Mouse (Mus musculus): ENCODE results near the gene Kcnma1.

Kcnma1 gene

DNA sequence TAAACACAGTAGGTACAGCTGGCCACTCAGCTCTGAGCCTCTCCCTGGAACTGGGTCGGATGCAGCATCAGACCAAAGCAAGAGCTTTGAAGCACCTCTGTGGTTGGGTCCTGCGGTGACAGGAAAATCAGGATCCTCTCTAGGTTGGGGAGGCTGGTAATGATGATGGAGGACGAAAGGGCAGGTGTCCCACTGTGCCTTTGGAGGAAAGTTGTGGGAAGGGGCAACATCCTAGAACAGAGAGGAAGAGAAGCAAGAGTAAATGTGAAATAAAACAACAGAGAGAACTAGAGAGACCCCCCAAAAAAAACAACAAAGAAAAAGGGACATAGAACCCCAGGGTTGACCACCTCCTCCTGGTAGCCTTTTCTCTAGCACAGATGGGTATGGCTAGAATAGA is at the start of gene Kcnma1:
Gene Kcnma1, minus strand, starts transcription at position 101 of the 400 bp plus-strand sequence.
- no peak for DNase-seq (ENCODE audit: low spot score)

DNA sequence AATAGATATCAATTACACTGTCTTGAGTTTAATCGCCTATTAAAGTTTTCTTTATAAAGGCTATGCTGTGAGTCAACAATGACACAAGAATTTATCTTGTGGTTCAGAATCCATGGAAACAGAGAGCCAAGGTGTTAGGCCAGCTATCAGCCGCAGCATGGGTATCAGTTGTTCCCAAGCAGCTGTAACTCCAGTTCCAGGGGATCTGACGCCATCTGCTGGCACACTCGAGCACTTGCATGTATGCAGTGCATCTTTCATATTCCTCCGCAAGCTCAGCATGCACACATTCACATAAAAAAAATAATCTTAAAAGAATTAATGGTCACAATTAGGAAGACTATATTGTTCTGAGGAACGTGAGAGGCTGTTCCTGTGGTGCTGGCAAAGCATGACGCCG is 45.5 kb upstream of the Kcnma1 start:
- peak; percentile 71 for DNase-seq (ENCODE audit: low spot score)

- DNase-seq (ENCODE audit: low spot score), result no peak
Measured at GRCm38 (mm10) chr14:24059287-24059686, 45.0 kb upstream of the Kcnma1 start.

DNA sequence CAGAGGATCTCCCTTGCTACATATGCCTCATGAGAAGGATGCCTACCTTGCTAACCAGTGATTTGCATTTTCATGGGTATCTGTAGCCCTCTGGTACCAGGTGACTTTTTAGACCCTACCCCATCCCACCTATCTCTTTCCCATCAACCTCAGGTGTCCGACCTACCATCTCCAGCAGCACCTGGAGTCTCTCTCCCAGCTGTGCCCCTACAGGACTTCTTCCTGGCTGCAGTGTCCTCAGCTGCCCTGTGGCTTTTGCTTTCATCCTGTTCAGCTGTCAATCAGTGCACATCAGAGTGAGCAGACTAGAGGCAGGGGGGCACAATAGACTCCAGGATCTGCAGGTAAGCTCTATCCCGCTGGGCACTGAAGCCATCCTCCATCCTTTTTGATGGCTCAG is 37.5 kb upstream of the Kcnma1 start:
- DNase-seq (ENCODE audit: low spot score), result no peak

GRCm38 (mm10) chr14:24036609-24037008 is 22.3 kb upstream of the Kcnma1 start:
- DNase-seq (ENCODE audit: low spot score), result no peak

- DNase-seq (ENCODE audit: low spot score), result no peak
Measured at GRCm38 (mm10) chr14:24036208-24036535, 21.9 kb upstream of the Kcnma1 start.

DNA sequence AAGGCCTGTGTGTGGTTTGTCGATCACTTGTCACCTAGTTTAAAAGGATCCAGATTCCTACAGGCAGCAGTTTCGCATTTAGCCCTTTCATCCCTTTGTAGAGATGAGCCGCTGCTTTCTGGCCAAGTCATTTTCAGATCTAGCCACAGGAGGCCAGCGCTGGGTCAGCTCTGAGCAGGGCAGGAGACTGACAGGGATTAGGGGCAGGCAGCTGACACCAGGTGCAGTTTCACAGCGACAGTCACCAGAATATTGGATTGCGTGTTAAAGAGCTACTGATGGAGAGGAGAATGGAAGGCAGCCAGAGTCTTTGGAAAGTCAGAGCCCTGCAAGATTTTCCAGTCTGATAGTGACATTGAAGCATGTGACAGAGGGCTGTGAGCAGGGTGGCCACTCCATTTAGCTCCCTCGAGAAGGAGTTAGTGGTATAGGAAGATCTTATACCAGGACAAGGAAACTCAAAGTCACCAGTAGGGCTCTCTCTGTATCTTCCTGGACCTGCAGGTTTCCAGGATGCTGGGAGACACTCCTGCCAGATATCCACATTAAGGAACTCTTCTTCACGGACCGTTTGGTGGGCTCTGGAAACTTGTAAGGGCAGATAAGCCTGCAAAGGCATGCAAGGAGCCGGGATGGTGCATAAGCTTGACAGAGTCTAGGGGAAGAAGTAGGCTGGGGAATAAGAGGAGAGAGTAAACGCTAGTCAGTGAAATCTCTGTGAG is 21.4 kb upstream of the Kcnma1 start:
- DNase-seq (ENCODE audit: low spot score), result peak; percentile 39

DNA sequence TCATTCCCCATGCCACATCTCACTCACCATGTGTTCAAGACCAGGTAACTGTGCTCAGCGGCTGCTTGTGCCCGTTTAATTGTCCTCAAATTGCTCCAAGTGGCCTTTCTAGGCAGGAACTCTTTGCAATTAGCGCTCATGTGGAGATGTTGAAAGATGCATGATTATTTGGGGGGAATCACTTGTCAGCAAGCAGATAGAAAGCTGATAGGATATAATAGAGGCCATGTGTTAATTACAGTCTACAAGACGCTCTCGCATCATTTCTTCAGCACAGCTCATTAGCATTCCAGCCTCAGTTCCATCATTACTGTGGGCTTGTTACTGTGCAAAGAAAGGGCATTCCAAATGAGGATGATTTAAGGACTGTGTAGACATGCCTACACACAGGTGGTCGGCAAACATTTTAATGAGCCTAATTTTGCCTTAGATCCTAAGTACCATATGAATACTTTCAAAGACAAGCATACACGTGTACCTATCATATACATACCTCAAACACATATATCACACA is 18.6 kb upstream of the Kcnma1 start:
- no peak for DNase-seq (ENCODE audit: low spot score)

GRCm38 (mm10) chr14:24032201-24032600 is 17.9 kb upstream of the Kcnma1 start:
- DNase-seq (ENCODE audit: low spot score), result no peak

- no peak for DNase-seq (ENCODE audit: low spot score)
Measured at GRCm38 (mm10) chr14:24020718-24021117, 6.4 kb upstream of the Kcnma1 start.

- DNase-seq (ENCODE audit: low spot score), result no peak
Measured at GRCm38 (mm10) chr14:24009978-24010377, 4.3 kb downstream of the Kcnma1 start.

- DNase-seq (ENCODE audit: low spot score), result peak; percentile 91
Measured at GRCm38 (mm10) chr14:24008252-24008651, 6.0 kb downstream of the Kcnma1 start.

GRCm38 (mm10) chr14:24006276-24006675 is 8.0 kb downstream of the Kcnma1 start:
- DNase-seq (ENCODE audit: low spot score), result no peak

DNA sequence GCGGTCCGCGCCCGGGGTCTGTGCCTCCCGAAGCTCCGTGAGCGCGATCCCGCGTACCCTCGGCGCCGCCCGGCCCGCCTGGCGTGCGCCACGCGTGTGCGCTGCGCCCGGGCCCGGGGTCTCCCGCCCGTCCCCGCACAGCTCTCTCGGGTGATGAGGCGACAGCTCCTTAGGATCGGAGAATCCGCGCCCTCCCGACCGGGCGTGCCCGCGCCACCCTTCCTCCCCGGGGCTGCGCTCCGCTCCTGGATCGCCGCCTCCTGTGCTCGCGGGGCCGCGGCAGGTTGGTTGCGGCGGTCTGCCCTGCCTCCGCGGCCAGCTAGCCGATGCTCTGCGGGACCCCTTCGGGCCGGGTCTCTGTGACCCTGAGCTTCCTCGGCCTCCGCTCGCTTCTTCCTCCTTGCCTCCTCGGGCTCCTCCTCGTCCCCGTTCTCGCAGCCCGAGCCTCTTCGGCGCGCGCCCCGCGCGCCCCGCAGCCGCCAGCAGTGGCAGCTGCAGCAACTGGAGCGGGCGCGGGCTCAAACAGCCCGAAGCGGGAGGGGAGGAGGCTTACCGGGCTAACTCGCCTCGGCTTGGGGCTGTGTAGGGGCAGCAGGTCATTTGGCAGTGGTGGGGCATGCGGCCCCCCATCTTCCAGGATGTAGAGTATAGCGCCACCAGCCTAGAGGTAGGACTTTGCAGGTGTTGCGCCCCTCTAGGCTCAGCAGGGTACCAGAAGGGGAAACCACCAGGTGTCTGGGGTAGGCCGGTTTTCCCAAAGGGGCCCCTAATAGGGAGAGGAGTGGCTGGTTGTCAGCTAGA is 9.6 kb downstream of the Kcnma1 start:
- peak; percentile 56 for DNase-seq (ENCODE audit: low spot score)

GRCm38 (mm10) chr14:24003450-24004381 is 10.6 kb downstream of the Kcnma1 start:
- peak; percentile 56 for DNase-seq (ENCODE audit: low spot score)

- no peak for DNase-seq (ENCODE audit: low spot score)
Measured at GRCm38 (mm10) chr14:24002647-24003046, 11.6 kb downstream of the Kcnma1 start.

- DNase-seq (ENCODE audit: low spot score), result no peak
Measured at GRCm38 (mm10) chr14:23997912-23998311, 16.4 kb downstream of the Kcnma1 start.

GRCm38 (mm10) chr14:23995831-23996230 is 18.5 kb downstream of the Kcnma1 start:
- DNase-seq (ENCODE audit: low spot score), result no peak

GRCm38 (mm10) chr14:23990871-23991270 is 23.4 kb downstream of the Kcnma1 start:
- no peak for DNase-seq (ENCODE audit: low spot score)

- no peak for DNase-seq (ENCODE audit: low spot score)
Measured at GRCm38 (mm10) chr14:23989696-23990095, 24.6 kb downstream of the Kcnma1 start.

DNA sequence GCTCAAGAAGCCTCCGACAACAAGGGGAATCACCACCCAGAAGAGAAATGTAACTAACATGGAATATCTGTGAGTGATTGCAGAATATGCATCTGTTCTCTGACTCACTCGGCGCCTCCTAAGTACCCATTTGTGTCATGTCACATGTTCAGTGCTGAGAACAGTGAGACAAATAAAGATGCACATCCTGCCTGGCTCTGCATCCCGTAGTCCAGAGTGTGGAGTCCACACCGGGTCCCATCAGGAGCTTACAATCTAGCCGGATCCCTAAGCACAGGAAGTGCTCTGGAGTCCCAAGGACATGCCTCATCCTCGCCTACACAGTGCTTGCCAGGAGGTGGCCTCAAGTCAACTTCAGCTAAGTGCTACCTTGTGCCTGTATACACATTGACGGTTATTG is 32.1 kb downstream of the Kcnma1 start:
- DNase-seq (ENCODE audit: low spot score), result no peak

- DNase-seq (ENCODE audit: low spot score), result no peak
Measured at GRCm38 (mm10) chr14:23974685-23975084, 39.6 kb downstream of the Kcnma1 start.
